Mouse (Mus musculus) CH12.LX (cell line): Measurements from ENCODE around the gene Pllp.

Source experiments
- CHD1 ChIP-seq: IDR thresholded peaks from 2 replicates; pipeline ENCODE4 v1.6.1; 2012; ENCODE audit warnings: low read depth, low read length, improper control_type of control experiment, inconsistent platforms
- CHD2 ChIP-seq: IDR thresholded peaks from 2 replicates; pipeline ENCODE4 v1.6.1; 2011; ENCODE audit warnings: low read length, improper control_type of control experiment
- CTCF ChIP-seq, 2 experiments: IDR thresholded peaks in 1 of 2; conservative IDR thresholded peaks in 1 of 2; 2 replicates each; pipeline ENCODE4 v1.5.1; 2011 to 2012; ENCODE audit warnings: low read depth in 2 of 2, low read length in 2 of 2, improper control_type of control experiment in 1 of 2, inconsistent platforms in 1 of 2, mild to moderate bottlenecking in 1 of 2, moderate library complexity in 1 of 2
- ELF1 ChIP-seq: IDR thresholded peaks from 2 replicates; pipeline ENCODE4 v1.6.1; 2014; ENCODE audit warnings: low read depth, mild to moderate bottlenecking, inconsistent platforms, low read length, improper control_type of control experiment
- EP300 ChIP-seq: IDR thresholded peaks from 2 replicates; pipeline ENCODE4 v1.6.1; 2011; ENCODE audit warnings: low read length, improper control_type of control experiment
- JUND ChIP-seq: conservative IDR thresholded peaks from 2 replicates; pipeline ENCODE4 v1.6.1; 2011; ENCODE audit warnings: low read depth, low read length, improper control_type of control experiment
- MXI1 ChIP-seq: IDR thresholded peaks from 2 replicates; pipeline ENCODE4 v1.6.1; 2011; ENCODE audit warnings: mild to moderate bottlenecking, low read depth, low read length, improper control_type of control experiment
- MYC ChIP-seq: IDR thresholded peaks from 2 replicates; pipeline ENCODE4 v1.6.1; 2011; ENCODE audit warnings: low read depth, mild to moderate bottlenecking, improper control_type of control experiment, low read length
- POLR2A ChIP-seq: IDR thresholded peaks from 2 replicates; pipeline ENCODE4 v1.6.1; 2011; ENCODE audit warnings: low read depth, mild to moderate bottlenecking, improper control_type of control experiment, low read length
- RCOR1 ChIP-seq: conservative IDR thresholded peaks from 2 replicates; pipeline ENCODE4 v1.6.1; 2012; ENCODE audit warnings: low read depth, mild to moderate bottlenecking, inconsistent platforms, low read length, improper control_type of control experiment
- SIN3A ChIP-seq: IDR thresholded peaks from 2 replicates; pipeline ENCODE4 v1.6.1; 2012; ENCODE audit warnings: low read length, improper control_type of control experiment, inconsistent platforms
- TBP ChIP-seq: conservative IDR thresholded peaks from 2 replicates; pipeline ENCODE4 v1.6.1; 2011; ENCODE audit warnings: low read depth, low read length, improper control_type of control experiment
- ZKSCAN1 ChIP-seq: IDR thresholded peaks from 2 replicates; pipeline ENCODE4 v1.6.1; 2012; ENCODE audit warnings: low read depth, inconsistent platforms, low read length, improper control_type of control experiment, borderline replicate concordance

- no peak for TF ChIP-seq CTCF (conservative IDR thresholded peaks at IDR 0.05 in 1 of 2, IDR thresholded peaks at IDR 0.05 in 1 of 2; ENCODE audit: low read depth in 2 of 2, low read length in 2 of 2)
- peak; percentile 54; the same call in 1 of the 2 replicates for TF ChIP-seq SIN3A
- no peak for TF ChIP-seq CHD2
- TF ChIP-seq CHD1: 0 out of 2 replicates have a peak, but pooled peaks have one; percentile 63
- TF ChIP-seq POLR2A: no peak
- no peak for TF ChIP-seq ELF1
- no peak for TF ChIP-seq MXI1
- peak; percentile 53; the same call in 1 of the 2 replicates for TF ChIP-seq EP300
- TF ChIP-seq ZKSCAN1: no peak
- TF ChIP-seq JUND: no peak
- no peak for TF ChIP-seq RCOR1
- TF ChIP-seq TBP: no peak
- TF ChIP-seq MYC: no peak
Observed at GRCm38 (mm10) chr8:94735426-94736094, 39.5 kb upstream of the Pllp start.
